Mouse (Mus musculus): ENCODE data around the gene Pard3. TPM values are rescaled to one million over a fixed set of nuclear protein-coding genes. Genes with fewer than 3 reads are reported as not detected.

The Pard3 gene
- polyA plus RNA-seq, 1 experiment from 2014 or later = 25.2 TPM

DNA sequence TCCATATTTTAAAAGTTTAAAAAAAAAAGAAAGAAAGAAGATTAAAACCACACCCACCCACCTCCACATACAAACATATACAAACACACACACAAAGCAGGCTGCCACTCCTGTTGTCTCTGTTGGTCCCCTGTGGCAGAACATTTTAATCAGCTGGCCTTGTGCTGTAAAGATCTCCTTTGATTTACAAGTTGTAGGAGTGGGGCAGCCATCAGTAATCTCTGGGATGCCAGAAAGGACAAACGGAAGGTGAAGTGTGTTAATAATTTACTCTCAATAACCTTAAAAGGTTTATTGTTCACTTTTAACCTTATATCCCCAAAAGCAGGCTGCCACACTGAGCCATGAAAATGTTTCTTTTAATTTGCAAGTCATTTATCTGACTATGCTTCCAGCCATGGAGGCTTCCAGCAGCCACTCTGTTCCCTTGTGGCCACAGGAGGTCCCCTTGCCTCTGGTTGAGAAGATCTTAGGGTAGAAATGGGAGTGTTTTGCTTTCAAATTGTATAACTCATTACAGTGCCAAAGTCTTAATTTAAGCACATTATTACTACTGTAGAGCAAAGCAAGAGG is 448.4 kb downstream of the Pard3 start:
- WGBS = 70% methylated on average over 1 of the region's 1 CpGs
- no peak for DNase-seq (ENCODE audit: low spot score)
- no peaks in the 10 kb centered on the region for H3K27me3 ChIP-seq (ENCODE audit: insufficient read depth, poor library complexity, severe bottlenecking)
- H3K27ac ChIP-seq = no peak overlapping the region
- H3K9me3 ChIP-seq = no peaks in the 10 kb centered on the region
- peaks cover 20% of the 10 kb centered on the region for H3K4me1 ChIP-seq
- no peak overlapping the region for H3K4me3 ChIP-seq
- no peaks in the 10 kb centered on the region for H3K36me3 ChIP-seq

DNA sequence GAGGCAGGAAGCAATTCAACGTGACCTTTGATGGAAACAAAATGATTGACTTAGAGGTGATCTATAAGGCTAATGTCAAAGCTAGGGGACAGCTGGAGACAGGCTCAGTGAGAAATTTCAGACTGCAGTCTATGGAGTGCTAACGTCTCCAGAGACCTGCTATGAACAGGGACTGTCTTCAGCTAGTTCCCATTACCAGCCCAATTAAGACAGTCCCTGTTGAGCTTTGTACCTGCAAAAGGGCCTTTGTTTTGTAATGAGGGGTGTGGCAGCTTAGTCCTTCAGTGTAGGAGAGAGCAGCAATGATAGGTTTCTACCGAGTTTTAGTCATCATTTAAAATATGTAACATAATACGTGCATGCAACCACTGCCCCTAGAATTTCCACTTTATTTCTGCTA is 448.9 kb downstream of the Pard3 start:
- Histone ChIP-seq H3K4me1 (peaks cover 20% of the 10 kb centered on the region), H3K9me3 (no peaks in the 10 kb centered on the region), H3K4me3 (no peak overlapping the region), H3K27me3 (ENCODE audit: insufficient read depth, poor library complexity, severe bottlenecking) (no peaks in the 10 kb centered on the region), H3K36me3 (no peaks in the 10 kb centered on the region), H3K27ac (no peak overlapping the region)
- DNase-seq (ENCODE audit: low spot score) = no peak
- 70% methylated on average over 4 of the region's 4 CpGs for WGBS

DNA sequence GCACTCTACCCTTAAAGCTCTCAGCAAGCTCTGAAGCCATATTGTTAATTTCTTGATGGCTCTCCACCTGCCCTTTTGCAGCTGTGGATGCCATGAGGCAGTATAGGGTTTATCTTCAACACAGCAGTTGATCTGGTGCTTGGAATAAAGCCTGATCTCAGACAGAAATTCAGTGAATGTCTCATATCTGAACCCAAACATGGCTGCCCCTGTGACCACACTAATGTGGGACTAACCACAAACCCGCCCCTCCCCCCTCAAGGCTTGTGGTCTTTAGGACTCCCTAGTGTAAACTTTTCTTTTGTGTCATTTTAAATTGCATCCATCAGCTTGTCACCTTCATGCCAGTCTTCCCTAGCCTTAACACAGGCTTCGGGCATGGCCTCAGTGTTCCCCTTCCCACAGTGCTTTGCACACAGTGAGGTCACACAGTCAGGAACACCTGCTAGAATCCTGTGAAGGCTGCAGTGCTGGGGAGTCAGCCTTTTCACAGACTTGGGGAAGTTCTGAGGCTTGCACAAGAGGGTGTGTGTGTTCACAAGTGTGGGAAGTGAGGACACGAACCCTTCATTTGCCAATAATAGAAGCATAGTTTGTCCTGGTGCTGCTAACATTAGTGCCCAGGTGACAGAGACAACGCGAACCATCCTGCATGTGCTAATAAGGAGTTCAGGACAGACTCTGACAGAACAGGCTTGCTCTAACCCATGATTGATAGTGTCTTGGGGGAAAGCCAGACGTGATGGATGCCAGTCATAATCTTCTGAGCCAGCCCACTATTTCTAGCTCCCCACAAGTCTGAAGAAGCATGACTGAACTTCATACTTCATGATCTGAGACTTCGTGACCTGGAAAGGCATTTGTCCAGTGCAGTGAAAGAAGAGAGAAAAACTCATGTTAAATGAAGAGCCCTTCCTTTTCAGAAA is 451.4 kb downstream of the Pard3 start:
- peak overlapping the region; percentile 53; the same call in 1 of the 2 replicates for H3K27ac ChIP-seq
- H3K9me3 ChIP-seq = no peaks in the 10 kb centered on the region
- peaks cover 23% of the 10 kb centered on the region for H3K4me1 ChIP-seq
- no peak overlapping the region for H3K4me3 ChIP-seq
- WGBS = 59% methylated on average over 7 of the region's 7 CpGs
- no peak for DNase-seq (ENCODE audit: low spot score)
- no peaks in the 10 kb centered on the region for H3K36me3 ChIP-seq
- no peaks in the 10 kb centered on the region for H3K27me3 ChIP-seq (ENCODE audit: insufficient read depth, poor library complexity, severe bottlenecking)

DNA sequence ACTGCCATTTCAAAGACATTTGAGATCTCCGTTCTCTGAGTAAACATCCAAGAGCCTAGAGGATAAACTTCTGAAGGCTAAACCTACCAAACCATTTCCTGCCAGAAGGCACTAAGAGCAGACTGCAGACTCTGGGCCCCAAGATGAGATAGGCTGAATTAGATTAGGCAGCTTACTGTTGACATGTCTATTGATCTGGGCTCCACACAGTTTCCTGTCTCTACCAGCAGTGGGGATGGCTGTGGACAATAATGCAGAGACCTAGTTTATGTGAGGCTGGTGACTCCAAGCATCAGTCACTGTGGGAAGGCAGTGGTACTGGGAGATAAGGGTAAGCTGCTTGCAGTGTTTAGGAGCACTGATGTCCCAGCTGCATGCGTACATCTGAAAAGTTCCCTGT is 452.4 kb downstream of the Pard3 start:
- Histone ChIP-seq H3K4me3 (no peak overlapping the region), H3K9me3 (no peaks in the 10 kb centered on the region), H3K27me3 (ENCODE audit: insufficient read depth, poor library complexity, severe bottlenecking) (no peaks in the 10 kb centered on the region), H3K27ac (peak overlapping the region; percentile 11; the same call in 1 of the 2 replicates), H3K36me3 (no peaks in the 10 kb centered on the region), H3K4me1 (peaks cover 23% of the 10 kb centered on the region)
- DNase-seq (ENCODE audit: low spot score) = peak; percentile 82
- WGBS = 24% methylated on average over 2 of the region's 2 CpGs

DNA sequence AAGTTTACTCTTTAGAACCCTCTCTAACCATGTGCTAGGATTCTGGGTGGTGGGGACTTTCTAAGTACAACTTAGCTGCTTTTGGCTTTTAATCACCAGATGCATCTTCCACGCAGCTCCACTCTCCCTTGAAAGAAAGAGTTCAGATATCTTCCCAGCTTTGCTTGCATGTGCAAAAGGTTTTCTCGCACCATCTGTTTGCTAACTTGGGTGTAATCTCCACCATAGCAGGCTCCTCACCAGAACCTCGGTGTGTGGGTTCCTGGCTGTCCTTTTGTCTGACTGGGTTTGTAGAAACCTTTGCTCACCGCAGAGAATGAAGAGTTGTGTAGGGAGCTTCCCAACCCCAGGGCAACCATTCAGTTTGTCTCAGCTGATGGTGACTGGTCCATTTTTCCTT is 462.0 kb downstream of the Pard3 start:
- DNase-seq (ENCODE audit: low spot score) = no peak
- Histone ChIP-seq H3K9me3 (no peaks in the 10 kb centered on the region), H3K27ac (no peak overlapping the region), H3K4me1 (no peaks in the 10 kb centered on the region), H3K4me3 (no peak overlapping the region), H3K27me3 (ENCODE audit: insufficient read depth, poor library complexity, severe bottlenecking) (no peaks in the 10 kb centered on the region), H3K36me3 (no peaks in the 10 kb centered on the region)
- WGBS = 67% methylated on average over 4 of the region's 4 CpGs

DNA sequence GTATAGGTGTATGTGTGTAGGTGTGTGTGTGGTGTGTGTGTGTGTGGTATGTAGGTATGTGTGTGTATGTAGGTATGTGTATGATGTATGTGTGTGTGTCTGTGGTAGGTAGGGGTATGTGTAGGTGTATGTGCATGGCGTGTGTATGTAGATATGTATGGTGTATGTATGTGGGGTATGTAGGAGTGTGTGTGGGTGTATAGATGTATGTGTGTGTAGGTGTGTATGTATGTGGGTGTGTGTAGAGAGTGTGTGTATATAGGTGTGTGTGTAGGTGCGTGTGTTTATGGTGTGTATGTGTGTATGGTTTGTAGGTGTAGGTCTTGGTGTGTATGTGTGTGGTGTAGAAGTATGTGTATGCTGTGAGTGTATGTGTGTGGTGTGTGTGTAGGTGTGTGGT is 464.6 kb downstream of the Pard3 start:
- no peak for DNase-seq (ENCODE audit: low spot score)
- no peaks in the 10 kb centered on the region for H3K27me3 ChIP-seq (ENCODE audit: insufficient read depth, poor library complexity, severe bottlenecking)
- WGBS = 88% methylated on average over 2 of the region's 2 CpGs
- no peaks in the 10 kb centered on the region for H3K9me3 ChIP-seq
- H3K4me3 ChIP-seq = no peak overlapping the region
- peaks cover 12% of the 10 kb centered on the region for H3K4me1 ChIP-seq
- no peaks in the 10 kb centered on the region for H3K36me3 ChIP-seq
- H3K27ac ChIP-seq = no peak overlapping the region

DNA sequence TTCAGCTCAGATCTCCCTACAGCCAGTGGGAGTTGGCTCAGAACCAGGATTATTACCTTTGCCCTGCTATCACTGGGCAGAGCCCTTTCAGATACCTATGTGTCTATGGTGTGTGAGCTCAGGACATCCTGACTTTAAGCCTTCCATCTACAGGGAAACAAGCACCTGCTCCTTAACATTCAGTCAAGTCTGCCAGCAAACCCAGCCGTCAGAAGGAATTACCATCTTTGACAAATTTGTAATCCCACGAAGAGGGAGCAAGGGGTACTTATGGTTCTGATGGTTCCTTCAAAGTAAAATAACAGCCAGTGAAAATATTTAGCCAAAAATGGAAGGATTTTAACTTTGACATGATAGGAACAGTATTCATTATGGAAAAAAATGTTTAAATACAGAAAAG is 466.1 kb downstream of the Pard3 start:
- H3K4me1 ChIP-seq = peaks cover 12% of the 10 kb centered on the region
- 79% methylated on average over 2 of the region's 2 CpGs for WGBS
- H3K36me3 ChIP-seq = no peaks in the 10 kb centered on the region
- DNase-seq (ENCODE audit: low spot score) = no peak
- H3K27ac ChIP-seq = no peak overlapping the region
- H3K9me3 ChIP-seq = no peaks in the 10 kb centered on the region
- no peak overlapping the region for H3K4me3 ChIP-seq
- H3K27me3 ChIP-seq (ENCODE audit: insufficient read depth, poor library complexity, severe bottlenecking) = no peaks in the 10 kb centered on the region

DNA sequence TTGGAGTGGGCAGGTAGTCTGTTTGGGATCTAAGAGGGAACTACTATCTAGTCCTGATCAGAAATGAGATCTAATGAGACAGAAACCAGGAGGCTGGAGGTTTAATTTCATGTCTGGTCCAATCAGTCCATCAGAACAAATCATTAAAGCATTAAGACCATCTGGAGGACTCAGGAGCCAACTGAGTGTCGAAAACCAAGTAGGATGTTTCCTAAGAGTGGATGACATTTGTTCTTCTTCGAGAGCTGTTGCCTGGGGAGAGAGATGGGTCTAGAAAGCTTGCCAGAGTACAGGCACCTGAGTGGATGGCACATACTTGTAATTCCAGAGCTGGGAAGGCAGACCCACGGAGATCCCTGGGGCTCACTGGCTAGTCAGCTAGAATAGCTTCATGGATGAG is 468.2 kb downstream of the Pard3 start:
- no peaks in the 10 kb centered on the region for H3K36me3 ChIP-seq
- H3K27me3 ChIP-seq (ENCODE audit: insufficient read depth, poor library complexity, severe bottlenecking) = no peaks in the 10 kb centered on the region
- no peak overlapping the region for H3K27ac ChIP-seq
- H3K4me3 ChIP-seq = no peak overlapping the region
- H3K4me1 ChIP-seq = peaks cover 12% of the 10 kb centered on the region
- H3K9me3 ChIP-seq = no peaks in the 10 kb centered on the region
- DNase-seq (ENCODE audit: low spot score) = no peak
- WGBS = 53% methylated on average over 3 of the region's 3 CpGs

DNA sequence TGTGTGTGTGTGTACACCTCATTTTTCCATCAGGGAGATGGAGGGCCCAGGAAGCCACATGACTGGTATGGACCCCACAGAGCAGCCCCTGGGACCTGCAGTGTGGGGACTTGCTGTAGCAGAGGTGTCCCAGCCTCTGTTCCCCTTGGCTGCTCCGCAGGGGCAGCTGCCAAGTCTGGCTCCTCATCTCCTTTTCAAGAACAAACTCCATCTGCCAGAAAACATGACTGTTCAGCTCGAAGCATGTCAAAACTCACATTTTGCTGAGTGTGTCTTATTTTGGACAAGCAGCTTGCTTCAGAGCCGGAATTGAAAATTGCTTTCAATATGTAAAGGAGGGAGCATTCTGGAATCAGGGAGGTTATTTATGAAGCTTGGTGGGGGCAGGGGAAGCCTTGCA is 471.1 kb downstream of the Pard3 start:
- no peaks in the 10 kb centered on the region for H3K36me3 ChIP-seq
- no peak for DNase-seq (ENCODE audit: low spot score)
- no peaks in the 10 kb centered on the region for H3K27me3 ChIP-seq (ENCODE audit: insufficient read depth, poor library complexity, severe bottlenecking)
- peaks cover 12% of the 10 kb centered on the region for H3K4me1 ChIP-seq
- H3K4me3 ChIP-seq = no peak overlapping the region
- WGBS = 78% methylated on average over 3 of the region's 3 CpGs
- no peak overlapping the region for H3K27ac ChIP-seq
- H3K9me3 ChIP-seq = no peaks in the 10 kb centered on the region

DNA sequence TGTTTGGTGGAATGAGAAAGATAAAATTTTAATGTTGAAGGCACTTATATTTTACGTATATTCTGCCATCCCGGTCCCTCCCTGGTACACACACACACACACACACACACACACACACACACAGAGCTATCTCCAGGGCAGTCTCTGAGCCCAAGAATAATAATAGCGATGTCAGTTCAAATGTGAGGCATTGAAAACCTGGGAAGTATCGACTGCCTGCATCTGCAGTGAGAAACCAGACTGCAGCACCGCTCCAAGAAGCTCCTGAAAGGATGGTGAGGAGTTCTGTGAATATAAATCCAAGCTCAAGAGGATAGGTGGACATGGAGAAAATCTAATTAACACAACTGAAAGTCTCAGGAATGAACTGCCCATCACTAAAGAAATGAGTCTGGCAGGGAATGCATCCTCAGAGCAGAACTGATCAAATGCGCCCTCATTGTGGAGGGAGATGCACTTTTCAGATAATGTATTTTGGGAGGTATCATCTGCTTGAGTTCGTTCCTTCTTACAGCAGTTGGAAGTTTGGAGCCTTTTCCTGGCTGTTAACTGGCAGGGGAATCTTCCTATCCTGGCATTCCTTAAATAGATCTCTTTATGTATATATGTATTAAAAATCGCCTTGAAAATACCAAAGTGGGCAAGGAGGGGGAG is 471.6 kb downstream of the Pard3 start:
- Histone ChIP-seq H3K36me3 (no peaks in the 10 kb centered on the region), H3K27me3 (ENCODE audit: insufficient read depth, poor library complexity, severe bottlenecking) (no peaks in the 10 kb centered on the region), H3K4me1 (peaks cover 12% of the 10 kb centered on the region), H3K27ac (no peak overlapping the region), H3K9me3 (no peaks in the 10 kb centered on the region), H3K4me3 (no peak overlapping the region)
- WGBS = 79% methylated on average over 8 of the region's 8 CpGs
- no peak for DNase-seq (ENCODE audit: low spot score)

DNA sequence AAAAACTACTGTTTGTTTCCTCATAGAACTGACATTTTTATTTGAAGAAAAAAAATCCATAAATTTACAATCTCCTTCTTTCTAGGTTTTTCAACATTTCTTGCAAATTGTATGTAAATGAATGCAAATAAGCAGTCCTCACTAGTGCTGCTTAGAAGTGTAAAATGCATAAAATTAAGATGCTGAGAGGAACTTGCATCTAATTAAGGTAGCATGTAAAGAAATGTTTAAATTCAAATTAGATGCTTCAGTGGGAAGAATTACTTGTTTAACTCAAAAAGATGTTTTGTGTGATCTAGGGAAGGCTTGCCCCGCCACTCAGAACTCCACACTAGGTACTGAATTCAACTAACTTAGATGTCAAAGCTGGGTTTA is 472.1 kb downstream of the Pard3 start:
- Histone ChIP-seq H3K36me3 (no peaks in the 10 kb centered on the region), H3K27me3 (ENCODE audit: insufficient read depth, poor library complexity, severe bottlenecking) (no peaks in the 10 kb centered on the region), H3K4me3 (no peak overlapping the region), H3K27ac (no peak overlapping the region), H3K9me3 (no peaks in the 10 kb centered on the region), H3K4me1 (peaks cover 12% of the 10 kb centered on the region)
- DNase-seq (ENCODE audit: low spot score) = no peak
- 84% methylated on average over 1 of the region's 1 CpGs for WGBS

DNA sequence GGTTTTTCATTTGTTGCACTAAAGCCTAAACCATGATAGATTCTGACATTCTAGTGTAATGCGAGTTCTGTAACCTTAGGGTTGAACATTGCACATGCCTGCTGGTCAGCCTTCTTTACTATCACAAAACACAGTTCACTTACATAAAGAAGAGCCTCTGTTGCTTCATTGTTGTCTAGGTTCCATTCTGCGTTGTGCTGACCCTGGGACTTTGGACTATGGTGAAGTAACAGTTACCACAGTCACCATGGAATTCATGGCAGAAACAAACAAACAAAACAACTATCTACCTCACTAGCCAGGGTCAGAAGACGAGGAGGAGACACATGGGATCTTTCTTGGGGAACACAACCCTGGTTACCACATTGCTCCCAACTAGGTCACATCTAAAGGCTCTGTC is 476.1 kb downstream of the Pard3 start:
- H3K9me3 ChIP-seq = no peaks in the 10 kb centered on the region
- no peaks in the 10 kb centered on the region for H3K27me3 ChIP-seq (ENCODE audit: insufficient read depth, poor library complexity, severe bottlenecking)
- no peak overlapping the region for H3K4me3 ChIP-seq
- no peak for DNase-seq (ENCODE audit: low spot score)
- no peak overlapping the region for H3K27ac ChIP-seq
- peaks cover 8% of the 10 kb centered on the region; the same call in 1 of the 2 replicates for H3K4me1 ChIP-seq
- WGBS = 85% methylated on average over 3 of the region's 3 CpGs
- no peaks in the 10 kb centered on the region for H3K36me3 ChIP-seq

DNA sequence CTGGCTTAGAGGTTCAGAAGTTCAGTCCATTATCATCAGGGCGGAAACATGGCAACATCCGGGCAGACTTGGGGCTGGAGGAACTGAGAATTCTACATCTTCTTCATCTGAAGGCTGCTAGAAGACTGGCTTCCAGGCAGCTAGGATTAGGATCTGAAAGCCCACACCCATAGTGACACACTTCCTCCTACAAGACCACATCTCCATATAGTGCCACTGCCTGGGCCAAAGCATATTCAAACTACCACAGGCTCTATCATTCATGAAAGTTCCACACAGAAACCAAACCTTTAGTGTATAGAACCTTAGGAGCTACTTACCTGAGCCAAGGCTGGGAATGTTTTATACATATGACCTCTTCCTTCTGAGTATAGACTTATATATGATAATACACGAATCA is 476.6 kb downstream of the Pard3 start:
- Histone ChIP-seq H3K27ac (no peak overlapping the region), H3K36me3 (no peaks in the 10 kb centered on the region), H3K4me3 (no peak overlapping the region), H3K4me1 (peaks cover 11% of the 10 kb centered on the region; the same call in 1 of the 2 replicates), H3K9me3 (no peaks in the 10 kb centered on the region), H3K27me3 (ENCODE audit: insufficient read depth, poor library complexity, severe bottlenecking) (no peaks in the 10 kb centered on the region)
- WGBS = 91% methylated on average over 3 of the region's 3 CpGs
- no peak for DNase-seq (ENCODE audit: low spot score)
